Mouse (Mus musculus) cerebellum, adult (tissue): Measurements from ENCODE around the gene Fzd10.

ENCODE experiments used
- ATAC-seq: cut with Nextera tagmentation; 2 replicates; pipeline ENCODE4 v1.9.2; 2017; ENCODE audit warnings: mild to moderate bottlenecking, moderate library complexity, mixed read lengths; ENCODE audit not compliant: insufficient number of reproducible peaks, low FRiP score, low TSS enrichment

Fzd10 gene

GRCm38 (mm10) chr5:128599365-128600071 lies 1.1 kb upstream of the Fzd10 start:
- no peak for ATAC-seq

GRCm38 (mm10) chr5:128601036-128602019 lies 684 bp downstream of the Fzd10 start:
- ATAC-seq: no peak

- ATAC-seq: no peak
Observed at GRCm38 (mm10) chr5:128603693-128604092, 3.0 kb downstream of the Fzd10 start.

DNA sequence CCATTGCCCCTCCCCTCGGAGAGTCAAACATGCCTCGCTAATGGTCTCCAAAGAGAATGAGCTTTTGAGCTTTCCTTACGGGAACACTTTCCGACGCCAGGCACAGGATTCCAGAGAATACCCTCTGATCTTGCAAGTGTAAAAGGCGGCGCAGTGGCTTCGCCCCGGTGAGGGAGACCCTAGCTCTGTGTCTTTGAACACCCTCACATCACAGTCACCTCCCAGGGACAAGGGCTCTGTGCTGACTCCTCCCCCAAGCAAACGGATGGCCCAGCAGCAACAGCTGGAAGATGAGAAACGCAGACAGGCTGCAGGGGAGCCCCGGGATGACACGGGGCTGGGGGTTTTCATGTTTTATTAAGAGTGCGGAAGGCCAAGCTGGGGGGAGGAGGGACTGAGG lies 6.0 kb downstream of the Fzd10 start:
- ATAC-seq: no peak

DNA sequence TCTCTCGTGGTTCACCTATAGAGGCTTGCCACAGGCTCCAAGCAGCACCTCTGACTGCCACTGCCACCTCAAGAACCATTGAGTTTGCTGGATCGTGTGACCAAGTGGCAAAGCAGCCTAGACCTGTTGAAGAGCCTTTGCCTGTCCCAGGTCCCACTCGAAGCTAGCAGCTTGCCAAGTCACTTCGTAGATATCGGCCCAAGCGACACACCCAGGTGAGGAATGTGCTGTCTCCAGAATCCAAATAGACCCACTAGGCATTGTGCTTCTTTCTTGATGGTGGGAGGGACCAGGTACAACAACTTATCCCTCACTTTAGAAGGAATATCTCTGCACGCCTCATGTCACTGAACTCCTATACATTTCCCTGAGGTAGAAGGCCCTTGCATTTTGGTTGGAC lies 8.4 kb downstream of the Fzd10 start:
- no peak for ATAC-seq

DNA sequence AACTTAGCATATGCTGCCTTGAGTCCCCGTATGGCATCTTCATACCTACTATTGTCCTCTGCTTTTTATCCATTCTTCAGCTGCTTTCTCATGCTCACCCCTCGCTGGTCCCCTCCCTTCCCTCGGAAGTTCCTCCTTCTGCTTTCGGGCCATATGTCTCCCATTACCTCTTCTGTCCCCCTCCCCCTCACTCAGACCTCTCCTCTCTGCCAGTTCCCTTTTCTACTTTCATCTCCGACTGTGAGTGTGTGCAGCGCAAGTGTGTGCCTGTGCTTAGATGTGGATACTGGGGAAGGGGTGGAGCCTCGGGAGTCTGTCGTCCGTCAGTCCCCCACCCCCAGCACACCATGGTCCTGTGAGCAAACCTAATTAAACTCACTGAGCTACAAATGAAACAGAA lies 17.0 kb downstream of the Fzd10 start:
- ATAC-seq: no peak

DNA sequence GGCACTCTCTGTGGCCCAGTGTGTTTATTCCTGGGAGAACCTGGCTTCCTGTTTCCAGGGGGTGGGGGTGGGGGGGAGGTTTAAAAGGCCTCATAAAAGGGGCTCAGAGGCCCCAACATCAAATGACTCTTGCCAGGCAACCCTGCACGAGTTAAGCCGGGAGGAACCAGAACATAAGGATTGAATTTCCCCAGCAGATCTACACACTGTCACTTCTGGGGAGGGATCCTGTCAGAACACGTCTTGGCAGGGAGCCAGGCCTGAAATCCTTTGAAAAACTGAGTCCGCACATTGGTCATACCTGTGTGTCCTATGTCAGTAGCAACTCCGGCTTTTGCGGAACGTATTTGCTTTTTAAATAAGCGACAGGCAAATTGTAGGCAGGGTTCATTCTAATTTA lies 19.3 kb downstream of the Fzd10 start:
- no peak for ATAC-seq

GRCm38 (mm10) chr5:128620408-128620807 lies 19.8 kb downstream of the Fzd10 start:
- no peak for ATAC-seq

DNA sequence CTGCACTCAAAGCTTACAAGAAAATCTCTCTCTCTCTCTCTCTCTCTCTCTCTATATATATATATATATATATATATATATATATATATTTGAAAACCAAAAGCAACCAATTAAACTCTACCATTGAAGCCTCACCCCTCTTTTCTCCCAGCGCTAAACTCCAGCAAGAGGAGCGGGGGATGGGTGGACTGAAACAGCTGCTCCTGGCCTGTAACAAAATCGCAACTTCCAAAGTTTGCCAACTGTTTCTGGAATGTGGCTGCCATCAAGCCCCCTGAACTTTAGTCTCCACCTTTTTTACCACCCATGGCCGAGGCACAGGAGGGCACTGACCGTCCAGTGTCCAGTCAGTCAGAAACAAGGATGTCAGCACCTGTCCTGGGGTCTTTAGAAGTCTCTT lies 27.1 kb downstream of the Fzd10 start:
- no peak for ATAC-seq

- no peak for ATAC-seq
Observed at GRCm38 (mm10) chr5:128636648-128637047, 36.0 kb downstream of the Fzd10 start.

DNA sequence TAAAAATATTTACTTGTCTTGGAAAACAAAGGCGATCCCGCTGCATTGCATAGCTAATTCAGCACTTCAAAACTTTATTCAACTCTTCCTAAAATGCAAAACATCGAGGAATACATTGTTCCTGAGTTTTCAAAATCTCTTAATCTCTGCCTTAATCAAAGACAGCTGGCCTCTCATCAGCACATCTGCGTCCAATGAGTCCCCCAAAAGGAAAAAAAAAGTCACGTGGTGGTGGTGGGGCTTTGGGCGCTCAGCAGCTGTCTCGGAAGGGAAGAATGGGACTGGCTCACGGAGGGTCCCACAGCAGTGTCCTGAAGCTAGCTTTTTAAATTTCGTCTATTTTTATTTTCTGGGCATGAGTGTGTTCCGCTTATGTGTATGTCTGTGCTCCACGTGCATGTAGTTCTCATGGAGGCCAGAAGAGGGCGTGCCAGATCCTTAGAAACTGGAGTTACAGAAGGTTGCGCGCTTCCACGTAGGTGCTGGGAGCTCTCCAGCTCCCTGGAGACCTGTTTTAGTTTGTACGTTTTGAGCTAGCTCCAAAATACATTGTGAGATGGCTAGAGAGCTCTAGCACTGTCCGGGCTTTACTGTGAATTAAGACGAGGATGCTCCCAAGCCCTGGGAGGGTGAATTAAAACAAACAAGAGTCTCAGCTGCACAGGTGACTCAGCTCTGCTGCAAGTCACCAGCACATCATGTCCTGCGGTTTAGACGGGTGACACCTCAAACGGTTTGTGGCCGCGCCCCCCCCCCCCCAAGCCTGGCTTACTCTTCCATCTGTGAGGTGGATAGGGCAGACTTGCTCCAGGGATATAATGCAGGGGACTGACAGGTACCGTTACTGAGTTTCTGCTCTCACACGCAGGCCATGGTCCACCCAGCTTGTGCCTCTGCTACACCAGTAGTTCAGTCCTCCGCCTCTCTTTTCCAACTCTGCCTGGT lies 36.7 kb downstream of the Fzd10 start:
- ATAC-seq: no peak

- ATAC-seq: no peak
Observed at GRCm38 (mm10) chr5:128638716-128639115, 38.1 kb downstream of the Fzd10 start.

GRCm38 (mm10) chr5:128643065-128643464 lies 42.4 kb downstream of the Fzd10 start:
- no peak for ATAC-seq

DNA sequence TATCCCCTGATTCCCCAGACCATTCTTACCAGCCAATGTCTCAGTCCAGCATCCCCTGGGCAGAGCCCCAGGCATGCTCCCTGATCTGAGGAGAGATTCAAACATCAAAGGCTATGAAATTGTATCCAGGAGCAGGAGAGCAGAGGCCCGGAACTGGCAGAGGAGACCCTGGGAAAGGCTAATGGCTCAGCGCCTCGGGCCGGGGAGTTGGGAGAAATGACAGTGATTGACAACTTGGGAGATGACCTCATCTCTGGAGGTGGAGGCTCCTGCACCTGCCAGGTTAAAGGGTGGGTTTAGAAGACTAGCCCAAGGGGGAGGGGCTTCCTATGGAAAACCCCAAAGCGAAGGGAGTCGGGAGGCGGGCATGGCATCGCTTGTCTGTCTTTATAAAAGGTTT lies 45.1 kb downstream of the Fzd10 start:
- ATAC-seq: no peak

DNA sequence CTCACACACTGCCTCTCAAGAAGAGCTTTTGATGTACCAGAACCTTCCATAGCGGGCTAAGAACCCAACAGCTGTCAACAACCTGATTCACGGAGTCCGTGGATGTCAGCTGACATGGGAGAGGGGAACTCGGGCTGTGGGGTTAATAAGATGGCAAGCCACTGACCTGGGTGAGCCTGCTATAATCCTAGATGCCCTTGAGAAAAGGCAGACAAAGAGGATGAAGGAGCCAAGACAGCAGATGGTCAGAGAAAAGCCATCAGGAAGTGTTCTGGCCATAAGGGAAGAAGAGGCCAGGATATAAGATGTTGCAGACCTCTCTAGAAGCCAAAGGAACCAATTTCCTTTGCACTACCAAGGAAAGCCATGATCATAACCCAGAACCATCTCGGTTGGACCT lies 45.6 kb downstream of the Fzd10 start:
- ATAC-seq: no peak

DNA sequence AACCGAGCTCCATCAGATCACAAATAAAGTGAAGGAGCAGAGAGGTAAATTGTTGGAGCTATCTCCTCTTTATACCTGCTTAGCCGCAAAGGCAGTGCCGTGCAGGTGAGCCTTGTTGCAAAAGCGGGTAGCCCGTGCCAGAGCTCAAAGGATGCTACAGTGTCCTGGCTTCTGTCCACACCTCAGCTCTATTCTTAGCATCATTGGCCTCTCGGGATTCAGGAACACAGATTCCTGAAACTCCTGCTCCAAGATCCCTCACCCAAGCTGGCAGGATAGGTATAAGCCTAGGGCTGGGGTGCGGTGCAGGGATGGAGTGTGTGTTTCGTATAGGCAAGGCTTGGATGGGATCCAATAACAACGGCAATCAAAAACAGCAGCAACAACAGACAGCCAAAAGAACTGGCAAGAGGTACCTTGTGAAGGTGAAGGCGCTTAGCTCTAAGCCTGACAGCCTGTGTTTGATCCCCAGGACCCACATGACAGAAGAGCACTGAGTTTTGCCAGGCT lies 46.6 kb downstream of the Fzd10 start:
- ATAC-seq: no peak

DNA sequence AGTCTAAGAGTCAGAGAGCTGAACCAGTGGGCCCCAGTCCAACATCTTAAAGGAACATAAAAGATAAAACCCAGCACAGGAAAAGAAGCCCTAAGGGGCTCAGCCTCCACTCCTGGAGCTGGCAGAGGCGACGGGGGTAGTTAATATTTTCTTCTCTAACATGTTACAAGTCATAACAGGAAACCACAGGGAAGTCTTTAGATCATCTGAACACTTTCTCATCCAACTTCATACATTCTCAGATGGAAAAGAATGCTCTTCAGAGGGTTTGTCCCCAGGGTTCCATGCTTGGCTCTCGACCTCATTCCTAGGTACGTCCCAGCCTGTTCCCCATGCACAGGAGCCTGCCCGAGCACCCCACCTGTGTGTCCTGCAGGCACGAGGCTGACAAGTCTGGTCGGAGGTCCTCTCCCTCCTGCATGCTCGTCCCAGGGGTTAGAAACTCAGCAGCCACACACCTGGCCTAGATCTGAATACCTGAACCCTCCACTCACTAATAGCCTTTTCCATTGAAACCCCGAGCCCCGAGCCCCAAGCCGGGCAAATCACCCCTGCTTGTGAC lies 48.8 kb downstream of the Fzd10 start:
- ATAC-seq: no peak
